Mouse (Mus musculus) gastrocnemius, postnatal 25 days (tissue): Measurements from ENCODE around the gene Dner. TPM values are rescaled to one million over a fixed set of nuclear protein-coding genes. Genes with fewer than 3 reads are reported as not detected.
A peak's percentile ranks its signal among the peaks of the same experiment; 100 is the strongest.
"Not testable (repeated sequence)": the region's sequence is repeated elsewhere in the genome, so short reads cannot be mapped to it uniquely, and the experiment has no call there.

Experiments used
- DNase-seq: peaks from one replicate; pipeline ENCODE4 v3.0.0; 2022
- total RNA-seq, 2 experiments: library from RNA; stranded (reverse); gene quantifications; 1 replicate in 1 of 2; 2 replicates in 1 of 2; pipeline ENCODE4 v1.2.3; 2021

Gene Dner
- total RNA-seq, 2 experiments from 2014 or later = 0.23 TPM; not detected in 1

DNA sequence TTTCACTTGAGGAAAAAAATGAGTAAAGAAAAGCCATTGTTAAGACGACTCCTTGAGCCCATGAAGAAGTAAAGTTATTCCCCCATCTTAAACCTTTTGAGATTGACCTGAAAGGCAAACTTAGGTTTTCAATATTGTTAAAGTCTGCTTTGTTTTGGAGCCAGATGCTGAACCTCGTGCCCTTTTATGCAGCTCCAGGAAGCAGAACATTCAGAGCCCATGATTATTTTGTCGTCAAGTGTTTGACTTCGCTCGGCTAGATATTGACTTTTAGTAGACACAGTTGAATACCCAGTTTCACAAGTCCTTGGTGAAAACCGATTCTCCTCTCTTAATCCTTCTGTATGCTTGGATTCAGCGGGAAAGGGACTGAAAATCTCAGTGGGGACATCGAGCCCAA, 300.1 kb downstream of the Dner start:
- no peak for DNase-seq

DNA sequence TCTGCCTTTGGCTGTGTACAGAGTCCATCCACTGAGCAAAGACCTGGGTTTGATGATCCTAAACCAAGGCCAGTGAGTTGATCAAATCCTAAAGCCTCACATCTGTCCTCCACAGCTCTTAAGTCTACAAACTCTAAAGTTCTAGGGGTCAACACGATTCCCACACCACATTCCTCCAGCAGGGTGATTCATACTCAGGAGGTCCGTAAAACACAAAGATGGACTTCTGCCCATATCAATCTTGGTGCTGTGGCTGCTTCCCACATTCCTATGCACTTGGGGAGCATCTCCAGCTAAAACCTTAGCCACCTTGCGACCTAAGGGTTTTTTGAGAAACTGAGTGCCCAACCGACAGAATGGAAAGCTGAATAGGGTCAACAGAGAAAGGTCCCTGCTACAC, 305.1 kb downstream of the Dner start:
- DNase-seq = no peak

- DNase-seq = no peak
Observed at GRCm38 (mm10) chr1:84387616-84388015, 308.4 kb downstream of the Dner start.

DNA sequence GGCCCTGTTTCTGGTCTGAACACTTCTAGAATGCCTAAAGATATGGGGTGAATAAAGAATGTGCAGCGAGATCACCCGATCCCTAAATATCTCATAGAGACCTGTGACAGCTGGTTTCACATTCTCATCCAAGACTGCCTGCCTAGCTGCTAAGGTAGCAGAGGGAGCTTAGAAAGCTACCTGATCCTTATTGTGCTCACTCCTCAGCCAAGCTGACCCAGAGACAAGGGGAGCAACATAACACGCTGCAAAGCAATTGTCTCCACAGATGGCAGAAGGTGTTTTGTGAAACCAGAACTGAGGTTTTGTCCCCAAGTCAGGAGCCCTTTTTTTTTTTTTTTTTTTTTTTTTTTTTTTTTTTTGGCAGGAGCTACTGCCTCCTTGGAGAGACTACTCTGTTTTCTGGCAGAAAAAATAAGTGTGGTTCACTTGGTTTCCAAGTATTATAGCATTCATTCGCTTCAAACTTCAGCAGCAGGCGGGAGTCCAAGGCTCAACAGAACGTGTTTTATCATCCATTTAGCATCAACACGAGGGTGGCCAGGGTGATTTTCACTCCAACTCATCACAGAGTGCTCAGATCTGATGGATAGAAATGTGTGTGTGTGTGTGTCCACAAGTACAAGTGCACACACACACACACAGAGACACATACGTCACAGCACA, 309.4 kb downstream of the Dner start:
- DNase-seq = no peak

DNA sequence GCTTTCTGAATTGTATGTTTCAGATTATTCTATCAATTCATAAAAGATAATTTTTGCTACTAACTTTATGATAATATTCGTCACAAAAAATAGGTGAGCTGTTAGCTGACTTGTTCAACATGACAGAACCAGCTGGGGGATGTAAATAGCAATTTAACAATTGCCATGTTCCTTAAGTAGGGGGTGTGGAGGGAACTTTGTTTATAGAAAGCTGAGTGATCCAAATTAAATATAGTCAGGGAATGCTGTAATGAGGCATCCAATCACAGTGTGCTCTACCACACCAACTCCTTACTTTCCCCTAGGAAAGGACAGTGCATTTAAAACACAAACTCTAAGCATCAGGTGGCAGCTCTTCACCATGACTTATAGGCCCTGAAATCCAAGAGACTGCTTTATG, 313.3 kb downstream of the Dner start:
- DNase-seq = no peak

DNA sequence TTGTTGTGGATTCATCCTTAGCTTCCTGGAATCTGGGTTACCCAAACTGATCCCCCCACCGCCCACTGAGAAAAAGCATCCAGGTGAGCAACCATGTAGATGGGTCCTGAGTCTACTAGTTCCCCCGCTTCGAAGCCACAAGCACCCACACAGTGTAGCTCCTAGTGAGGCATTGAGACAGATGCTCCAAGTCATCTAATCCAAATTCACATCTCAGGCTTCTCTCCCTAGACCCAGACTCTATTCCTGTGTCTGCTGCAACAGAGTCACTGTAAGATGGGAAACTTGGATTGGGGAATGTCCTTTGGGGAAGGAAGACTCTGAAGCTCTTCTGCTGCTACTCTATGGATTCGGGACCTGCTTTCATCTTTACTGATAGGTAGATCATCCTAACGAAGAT, 314.0 kb downstream of the Dner start:
- DNase-seq = no peak

GRCm38 (mm10) chr1:84380895-84381294, 315.1 kb downstream of the Dner start:
- DNase-seq = no peak

DNA sequence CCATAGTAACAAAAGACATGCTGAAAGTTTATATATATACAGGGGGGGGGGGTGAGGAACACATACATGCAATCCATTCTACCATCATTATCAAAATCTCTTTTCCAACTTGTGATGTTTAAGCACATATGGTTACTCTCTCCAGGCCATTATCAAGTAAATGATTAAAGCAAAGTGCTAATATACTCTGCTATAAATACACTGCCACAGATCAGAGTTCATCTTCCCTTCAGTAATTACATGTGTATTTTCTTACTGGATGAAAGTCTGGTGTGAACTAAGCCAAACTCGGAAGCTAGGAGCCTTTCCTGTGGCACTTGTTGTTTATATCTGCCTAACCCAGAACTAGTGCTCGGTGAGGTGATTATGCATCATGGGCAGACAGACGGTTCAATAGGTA, 328.3 kb downstream of the Dner start:
- DNase-seq = no peak

DNA sequence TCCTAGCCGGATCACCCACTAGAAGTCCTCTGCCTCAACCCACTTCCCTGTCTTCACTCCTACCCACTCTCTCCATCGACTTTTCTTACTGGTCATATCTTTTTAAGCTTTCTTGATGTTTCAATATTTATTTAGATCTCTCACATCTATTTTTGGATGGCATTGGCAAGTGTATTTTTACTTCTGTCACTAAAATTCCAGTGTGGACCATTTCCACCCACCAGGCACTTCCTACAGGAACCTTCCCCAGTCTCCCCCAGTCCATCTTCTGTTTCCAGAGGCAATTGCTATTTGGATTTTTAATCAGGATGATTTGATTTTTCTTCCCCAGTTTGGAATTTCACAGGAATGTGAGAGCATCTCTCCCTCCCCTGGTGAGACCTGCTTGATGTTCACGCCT, 329.5 kb downstream of the Dner start:
- DNase-seq = no peak

DNA sequence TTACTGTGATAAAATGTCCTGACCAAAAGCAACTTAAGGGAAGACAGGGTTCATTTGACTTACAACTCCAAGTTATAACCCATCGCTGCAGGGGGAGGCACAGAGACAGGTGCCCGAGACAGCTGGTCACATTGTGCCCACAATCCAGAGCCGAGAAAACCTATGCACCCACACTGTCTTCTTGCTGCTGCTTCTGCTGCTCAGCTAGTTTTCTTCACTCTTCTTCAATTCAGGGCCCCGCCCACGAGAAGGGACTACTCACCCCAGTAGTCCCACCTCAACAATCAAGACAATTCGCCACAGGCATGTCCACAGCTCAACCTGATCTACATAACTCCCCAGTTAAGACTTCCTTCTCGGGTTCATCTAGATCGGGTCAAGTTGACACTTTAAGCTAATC, 332.1 kb downstream of the Dner start, which contains the start of gene Pid1:
TSS of gene Pid1 (minus strand) at position 214 of the 400 bp plus-strand sequence.
- DNase-seq = no peak

DNA sequence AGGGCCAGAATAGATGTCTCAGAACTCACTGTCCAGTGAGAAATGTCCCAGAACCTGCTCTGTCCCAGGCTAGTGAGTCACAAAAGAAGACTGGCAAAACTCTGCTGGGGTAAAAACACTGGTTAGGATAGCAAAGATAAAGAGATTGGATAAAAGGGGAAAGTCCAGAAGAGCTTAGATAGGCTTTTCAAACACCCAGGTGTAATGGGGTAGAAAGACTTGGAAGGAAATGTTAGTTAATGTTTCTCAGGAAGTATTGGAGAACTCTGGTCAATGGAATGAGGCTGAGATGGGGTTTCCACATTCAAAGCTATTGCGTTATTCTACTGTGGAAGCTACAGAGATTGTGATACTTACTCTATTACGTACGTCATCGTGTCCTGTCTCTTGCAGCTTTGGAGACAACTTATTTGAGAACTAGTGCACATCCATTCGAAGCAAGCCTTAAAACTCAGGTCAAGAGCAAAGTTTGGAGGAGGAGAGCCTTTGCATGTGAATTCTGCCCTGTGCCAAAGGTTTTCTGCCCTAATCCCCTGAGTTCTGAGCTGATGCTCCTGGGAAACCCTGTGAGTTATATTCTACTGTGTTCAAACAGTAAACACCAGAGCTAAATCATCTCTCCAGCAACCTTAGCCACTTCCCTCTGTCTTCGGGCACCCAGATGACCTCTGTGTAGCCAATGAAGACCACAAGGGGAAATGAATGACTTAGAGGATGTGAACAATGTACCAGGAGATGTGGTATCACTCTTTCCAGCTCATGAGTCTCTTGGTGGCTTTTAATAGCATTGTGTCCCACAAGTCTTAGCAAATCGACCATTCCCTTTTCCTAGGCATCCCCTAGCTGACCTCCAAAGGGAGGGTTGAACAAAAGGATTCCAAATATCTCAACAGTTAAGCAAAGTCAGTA, 333.1 kb downstream of the Dner start:
- DNase-seq = no peak

GRCm38 (mm10) chr1:84362209-84362608, 333.8 kb downstream of the Dner start:
- no peak for DNase-seq

DNA sequence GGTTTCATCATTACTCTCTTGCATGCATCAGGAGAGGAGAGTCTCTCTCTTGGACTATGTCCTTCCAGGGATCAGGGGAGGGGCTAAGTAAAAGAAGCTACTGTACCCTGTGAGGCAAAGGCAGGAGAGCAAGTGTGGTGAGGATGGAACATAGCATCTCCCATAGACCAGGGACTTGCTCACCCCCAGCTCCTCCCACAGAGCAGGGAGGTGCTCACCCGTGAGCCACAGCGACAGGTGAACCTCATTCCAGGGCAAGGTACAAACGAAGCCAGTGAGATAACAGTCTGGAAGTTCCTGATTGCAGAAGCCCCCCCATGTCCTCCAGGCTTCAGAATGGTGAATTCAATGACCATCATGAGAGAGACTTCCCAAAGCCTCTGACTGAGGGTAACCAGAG, 334.6 kb downstream of the Dner start:
- no peak for DNase-seq

DNA sequence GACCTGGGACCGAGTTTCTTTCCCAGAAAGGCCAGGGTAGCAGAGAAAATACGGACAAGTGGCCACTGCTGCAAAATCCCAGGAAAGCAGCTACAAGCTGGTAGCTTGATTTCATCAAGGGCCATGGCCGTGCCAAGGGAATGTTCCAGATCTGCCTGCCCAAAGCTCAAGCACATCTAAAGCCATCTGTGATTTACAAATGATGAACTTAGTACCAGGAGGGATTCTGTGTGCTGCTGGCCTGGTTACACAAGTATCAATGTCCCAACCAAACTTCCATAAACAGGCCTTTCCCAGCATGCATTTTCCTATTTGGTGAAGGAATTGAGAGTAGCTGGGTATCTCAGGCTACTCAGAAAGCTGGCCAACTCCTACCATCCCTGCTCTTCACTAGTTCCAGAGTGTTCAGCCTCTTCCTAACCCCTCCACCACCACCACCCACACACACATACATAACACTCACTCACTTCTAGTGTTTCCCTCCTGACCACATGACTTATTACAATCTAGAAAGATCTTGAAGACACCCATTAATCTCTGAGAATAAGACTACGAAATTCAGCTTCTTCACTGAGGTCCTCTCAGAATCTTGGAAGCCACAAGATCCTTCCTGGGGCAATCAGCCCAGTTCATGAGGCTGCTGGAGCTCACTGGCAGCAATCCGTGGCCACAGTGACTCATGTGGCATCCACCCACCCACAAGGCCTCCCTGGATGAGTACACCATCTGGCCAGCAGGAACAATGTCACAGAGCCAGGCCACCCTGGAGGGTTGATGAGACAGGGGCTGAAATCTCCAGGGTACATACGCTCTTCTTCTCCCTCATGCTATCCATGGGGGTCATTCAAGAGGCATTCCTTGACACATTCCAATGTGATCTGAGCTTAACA, 336.2 kb downstream of the Dner start:
- DNase-seq = peak; percentile 73

- DNase-seq = no peak
Observed at GRCm38 (mm10) chr1:84357216-84357615, 338.8 kb downstream of the Dner start.

- no peak for DNase-seq
Observed at GRCm38 (mm10) chr1:84350262-84350661, 345.8 kb downstream of the Dner start.

DNA sequence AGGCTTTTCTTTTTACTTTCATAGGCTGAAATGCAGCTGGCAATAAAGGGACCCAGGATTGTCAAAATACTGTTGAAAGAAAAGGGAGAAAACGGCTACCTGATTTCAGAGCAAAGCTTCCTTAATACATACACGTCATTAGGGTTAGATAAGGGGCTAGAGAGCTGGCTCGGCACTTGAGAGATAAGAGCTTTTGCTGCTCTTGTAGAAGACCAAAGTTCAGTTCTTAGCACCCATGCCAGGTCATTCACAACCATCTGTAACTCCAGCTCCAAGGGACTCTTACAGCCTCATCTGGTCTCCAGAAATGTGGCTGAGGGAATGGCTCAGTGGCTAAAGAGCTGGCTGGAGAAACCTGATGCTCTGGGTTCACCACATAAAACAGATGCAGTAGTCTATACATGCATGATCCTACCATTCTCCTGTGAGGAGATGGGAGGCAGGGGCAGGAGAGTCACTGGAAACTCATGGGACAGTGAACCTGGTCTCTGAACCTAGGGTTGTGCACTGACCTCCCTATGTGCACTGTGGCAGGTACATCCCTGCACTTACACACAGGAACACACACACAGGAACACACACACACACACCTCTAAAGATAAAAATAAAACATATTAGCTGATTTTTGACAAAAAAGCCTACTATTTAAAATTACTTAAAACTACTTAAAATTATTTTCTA, 348.1 kb downstream of the Dner start:
- no peak for DNase-seq

DNA sequence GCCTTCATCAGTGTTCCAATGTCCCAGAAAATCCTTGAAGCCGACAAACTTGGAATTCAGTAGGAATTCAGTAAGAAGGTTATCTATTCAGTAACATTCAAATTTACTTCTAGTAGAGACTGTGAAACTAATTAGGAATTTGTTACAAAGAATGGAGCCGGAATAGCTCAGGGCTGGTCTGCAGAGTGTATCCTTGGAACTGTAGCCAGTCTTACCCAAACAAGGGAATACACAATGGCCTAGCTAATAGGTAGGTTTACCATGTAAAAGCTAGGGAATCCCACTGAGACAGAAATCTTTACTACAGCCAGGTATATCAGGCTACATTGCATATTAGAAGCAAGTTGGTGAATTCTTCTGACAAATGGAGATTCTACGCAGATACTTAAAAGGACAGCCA, 363.2 kb downstream of the Dner start:
- DNase-seq = not testable (repeated sequence)

GRCm38 (mm10) chr1:84331861-84332260, 364.2 kb downstream of the Dner start:
- DNase-seq = not testable (repeated sequence)

DNA sequence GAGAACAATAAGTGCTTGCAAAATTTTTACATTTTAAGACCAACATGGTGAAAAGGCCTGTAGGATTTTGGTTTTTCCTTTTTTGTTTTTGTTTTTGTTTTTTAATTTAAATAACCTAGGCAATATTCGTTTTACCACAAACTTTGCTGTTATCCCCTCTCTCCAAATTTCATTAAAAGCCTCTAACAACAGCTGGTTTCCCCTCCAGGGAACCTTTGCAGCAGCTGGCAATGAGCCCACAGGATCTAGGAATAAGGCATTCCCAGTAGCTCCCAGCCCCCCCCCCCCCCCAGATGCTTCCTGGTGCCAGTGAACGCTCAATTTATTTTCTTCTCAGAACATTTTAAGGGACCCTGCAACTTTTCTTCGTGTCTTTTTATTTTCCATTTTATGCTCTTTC, 370.7 kb downstream of the Dner start:
- no peak for DNase-seq

DNA sequence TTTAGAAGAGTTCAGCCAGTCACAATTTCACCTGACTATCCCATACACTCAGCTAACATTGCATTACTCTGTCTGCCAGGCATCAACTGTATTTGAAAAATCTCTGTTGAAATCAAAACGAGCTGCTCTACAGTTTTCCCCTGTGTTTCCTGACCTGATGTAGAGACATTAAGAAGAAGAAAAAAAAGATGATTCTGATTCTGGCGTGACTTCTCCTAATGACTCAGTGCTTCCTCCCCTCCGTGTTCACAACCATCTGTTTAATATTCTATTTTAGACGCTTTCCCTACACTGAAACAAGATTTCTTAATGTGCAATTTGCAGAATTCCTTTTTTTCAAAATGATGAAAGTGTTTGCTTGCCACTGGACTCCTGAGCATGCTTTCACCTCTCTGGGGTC, 374.7 kb downstream of the Dner start:
- no peak for DNase-seq
